Mouse (Mus musculus) midbrain, embryonic 15.5 days (tissue): ENCODE results near the gene Snx30. TPM values are rescaled to one million over a fixed set of nuclear protein-coding genes. Genes with fewer than 3 reads are reported as not detected.

Source experiments
- ATAC-seq: fragments of 200-750 bp; cut with Nextera tagmentation; replicated peaks from 2 replicates; pipeline ENCODE4 v1.8.0; 2017; ENCODE audit warnings: moderate TSS enrichment
- H3K27ac ChIP-seq: fragments of 300-500 bp; sonication (generic); 2 replicates; pipeline ENCODE4 v1.5.1; 2015; ENCODE audit warnings: mild to moderate bottlenecking, inconsistent platforms
- H3K27me3 ChIP-seq: fragments of 300-500 bp; sonication (generic); replicated peaks from 2 replicates; pipeline ENCODE4 v1.6.1; 2015; ENCODE audit warnings: inconsistent platforms
- H3K36me3 ChIP-seq: fragments of 300-500 bp; sonication (generic); replicated peaks from 2 replicates; pipeline ENCODE4 v1.6.1; 2015; ENCODE audit warnings: inconsistent platforms
- H3K4me1 ChIP-seq: fragments of 300-500 bp; sonication (generic); 2 replicates; pipeline ENCODE4 v1.6.1; 2015; ENCODE audit warnings: inconsistent platforms
- H3K4me2 ChIP-seq: fragments of 300-500 bp; sonication (generic); 2 replicates; pipeline ENCODE4 v1.6.1; 2015; ENCODE audit warnings: inconsistent platforms, mild to moderate bottlenecking, moderate library complexity
- H3K4me3 ChIP-seq: fragments of 300-500 bp; sonication (generic); 2 replicates; pipeline ENCODE4 v1.5.1; 2015; ENCODE audit warnings: mild to moderate bottlenecking, inconsistent platforms
- H3K9ac ChIP-seq: fragments of 300-500 bp; sonication (generic); 2 replicates; pipeline ENCODE4 v1.6.1; 2015; ENCODE audit warnings: mild to moderate bottlenecking, inconsistent platforms
- H3K9me3 ChIP-seq: fragments of 300-500 bp; sonication (generic); 2 replicates; pipeline ENCODE4 v1.6.1; 2016; ENCODE audit warnings: inconsistent platforms
- WGBS: fragments of 180-500 bp; shearing (Covaris S2); methylation state at CpG from one replicate; pipeline ENCODE4 v1.1.7; 2015; ENCODE audit warnings: mixed read lengths; 5-methylcytosine and 5-hydroxymethylcytosine counted together
- polyA plus RNA-seq: library from polyadenylated mRNA; unstranded; fragments of >200 nt; fragmentation: Nextera tagmentation; extraction: Ambion mirVana; gene quantifications from 2 replicates; pipeline ENCODE4 v1.2.1, GENCODE M21; 2015

Gene Snx30
- polyA plus RNA-seq, 1 experiment from 2014 or later = 22.4 TPM

- no peak for ATAC-seq
Observed at GRCm38 (mm10) chr4:59801489-59801888, 4.2 kb upstream of the Snx30 start, which contains the start of gene Inip. Gene Inip, minus strand, starts transcription at chr4:59801589.

GRCm38 (mm10) chr4:59802107-59802506 lies 3.5 kb upstream of the Snx30 start:
- Histone ChIP-seq H3K4me3 (no peak overlapping the region), H3K4me2 (no peak overlapping the region), H3K36me3 (no peaks in the 10 kb centered on the region), H3K27me3 (no peaks in the 10 kb centered on the region), H3K9me3 (no peaks in the 10 kb centered on the region), H3K4me1 (peaks cover 10% of the 10 kb centered on the region), H3K27ac (no peak overlapping the region), H3K9ac (no peak overlapping the region)
- ATAC-seq = no peak
- 74% methylated on average over 6 of the region's 6 CpGs for WGBS

More at GRCm38 (mm10) chr4:59801489-59801888, 4.2 kb upstream of the Snx30 start, which contains the start of gene Inip:
- H3K27ac ChIP-seq = no peak within 1 kb of the TSS
- no peaks in the 10 kb centered on the region for H3K36me3 ChIP-seq
- H3K4me2 ChIP-seq = no peak within 1 kb of the TSS
- H3K4me1 ChIP-seq = peaks cover 4% of the 10 kb centered on the region
- H3K27me3 ChIP-seq = no peaks in the 10 kb centered on the region
- H3K4me3 ChIP-seq = no peak within 1 kb of the TSS
- H3K9me3 ChIP-seq = no peaks in the 10 kb centered on the region
- H3K9ac ChIP-seq = no peak within 1 kb of the TSS

GRCm38 (mm10) chr4:59802792-59803191 lies 2.8 kb upstream of the Snx30 start:
- Histone ChIP-seq H3K27ac (no peak overlapping the region), H3K9me3 (no peaks in the 10 kb centered on the region), H3K4me1 (peaks cover 17% of the 10 kb centered on the region), H3K27me3 (no peaks in the 10 kb centered on the region), H3K4me2 (no peak overlapping the region), H3K36me3 (no peaks in the 10 kb centered on the region), H3K4me3 (no peak overlapping the region), H3K9ac (no peak overlapping the region)
- no peak for ATAC-seq
- WGBS = 83% methylated on average over 4 of the region's 4 CpGs

- no peak overlapping the region for H3K4me3 ChIP-seq
- H3K9me3 ChIP-seq = no peaks in the 10 kb centered on the region
- no peaks in the 10 kb centered on the region for H3K27me3 ChIP-seq
- no peak overlapping the region for H3K9ac ChIP-seq
- no peak overlapping the region for H3K4me2 ChIP-seq
- no peak overlapping the region for H3K27ac ChIP-seq
- 78% methylated on average over 5 of the region's 5 CpGs for WGBS
- no peaks in the 10 kb centered on the region for H3K36me3 ChIP-seq
- ATAC-seq = no peak
- peaks cover 21% of the 10 kb centered on the region for H3K4me1 ChIP-seq
Observed at GRCm38 (mm10) chr4:59803358-59803757, 2.3 kb upstream of the Snx30 start.

DNA sequence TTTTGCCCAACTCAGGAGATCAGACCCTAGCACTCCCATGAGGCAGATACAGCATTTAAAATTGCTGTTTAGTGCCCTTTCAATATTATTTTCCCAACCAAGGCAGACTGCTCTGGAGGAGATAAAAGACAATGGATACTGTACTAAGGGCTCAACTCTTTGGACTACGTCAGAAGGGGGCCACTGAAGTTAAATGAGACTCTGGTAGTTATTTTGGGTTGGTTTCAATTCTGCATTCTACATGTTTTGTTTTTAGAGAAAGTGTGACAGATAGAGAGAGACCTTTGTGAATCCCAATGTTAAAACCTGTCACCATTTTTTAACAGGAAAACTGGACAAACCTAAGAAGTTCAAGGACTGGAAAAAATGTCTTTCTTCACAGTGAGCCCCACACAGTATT lies 886 bp upstream of the Snx30 start:
- Histone ChIP-seq H3K4me1 (peaks cover 24% of the 10 kb centered on the region), H3K4me3 (peak overlapping the region; percentile 73), H3K36me3 (no peaks in the 10 kb centered on the region), H3K27me3 (no peaks in the 10 kb centered on the region), H3K9me3 (no peaks in the 10 kb centered on the region), H3K4me2 (peak overlapping the region; percentile 91), H3K27ac (peak overlapping the region; percentile 80; the same call in 1 of the 2 replicates), H3K9ac (peak overlapping the region; percentile 85; the same call in 1 of the 2 replicates)
- ATAC-seq = no peak
- WGBS = 84% methylated on average over 1 of the region's 1 CpGs

GRCm38 (mm10) chr4:59805968-59806878 lies 583 bp downstream of the Snx30 start:
- peak; percentile 88 for ATAC-seq
- H3K27me3 ChIP-seq = no peaks in the 10 kb centered on the region
- no peaks in the 10 kb centered on the region for H3K9me3 ChIP-seq

GRCm38 (mm10) chr4:59806879-59807195 lies 1.2 kb downstream of the Snx30 start:
- no peaks in the 10 kb centered on the region for H3K27me3 ChIP-seq
- peaks cover 24% of the 10 kb centered on the region for H3K4me1 ChIP-seq
- no peaks in the 10 kb centered on the region for H3K36me3 ChIP-seq
- H3K4me3 ChIP-seq = peak overlapping the region; percentile 73
- peak overlapping the region; percentile 91 for H3K4me2 ChIP-seq
- no peaks in the 10 kb centered on the region for H3K9me3 ChIP-seq
- no peak for ATAC-seq
- peak overlapping the region; percentile 85 for H3K9ac ChIP-seq
- H3K27ac ChIP-seq = peak overlapping the region; percentile 80; the same call in 1 of the 2 replicates
- 1% methylated on average over 9 of the region's 9 CpGs for WGBS

More at GRCm38 (mm10) chr4:59805968-59806878, 583 bp downstream of the Snx30 start:
- peak overlapping the region; percentile 85 for H3K9ac ChIP-seq
- WGBS = under 1% methylated on average over 47 of the region's 58 CpGs
- H3K4me1 ChIP-seq = peaks cover 24% of the 10 kb centered on the region
- H3K27ac ChIP-seq = peak overlapping the region; percentile 80
- H3K4me2 ChIP-seq = peak overlapping the region; percentile 91
- peak overlapping the region; percentile 73 for H3K4me3 ChIP-seq
- H3K36me3 ChIP-seq = no peaks in the 10 kb centered on the region

- H3K9ac ChIP-seq = no peak overlapping the region; the same call in 1 of the 2 replicates
- no peaks in the 10 kb centered on the region for H3K9me3 ChIP-seq
- 62% methylated on average over 2 of the region's 2 CpGs for WGBS
- H3K4me1 ChIP-seq = peaks cover 24% of the 10 kb centered on the region
- H3K27ac ChIP-seq = no peak overlapping the region
- no peaks in the 10 kb centered on the region for H3K27me3 ChIP-seq
- no peaks in the 10 kb centered on the region for H3K36me3 ChIP-seq
- peak overlapping the region; percentile 91 for H3K4me2 ChIP-seq
- H3K4me3 ChIP-seq = peak overlapping the region; percentile 73
- no peak for ATAC-seq
Observed at GRCm38 (mm10) chr4:59807521-59807920, 1.9 kb downstream of the Snx30 start.

DNA sequence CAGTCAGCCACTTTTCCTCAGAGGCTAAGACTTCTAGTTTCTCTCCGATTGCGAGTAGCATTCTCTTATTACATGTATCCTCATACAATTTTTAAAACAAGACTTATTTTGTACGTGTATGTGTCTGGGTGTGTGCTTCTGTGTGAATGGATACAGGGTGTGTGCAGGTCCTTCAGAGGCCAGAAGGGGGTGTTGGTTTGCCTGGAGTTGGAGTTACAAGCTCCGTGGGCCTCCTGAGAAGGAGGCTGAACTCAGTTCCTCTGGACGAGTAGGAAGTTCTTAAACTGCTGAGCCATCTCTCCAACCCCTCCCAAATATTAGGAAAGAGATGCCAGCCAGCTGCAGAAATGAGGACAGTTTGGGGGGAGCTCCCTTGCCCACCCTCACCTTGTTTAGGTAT lies 2.8 kb downstream of the Snx30 start:
- Histone ChIP-seq H3K9me3 (no peaks in the 10 kb centered on the region), H3K4me2 (no peak overlapping the region)
- ATAC-seq = no peak

GRCm38 (mm10) chr4:59814094-59814493 lies 8.5 kb downstream of the Snx30 start:
- peaks cover 4% of the 10 kb centered on the region; the same call in 1 of the 2 replicates for H3K4me1 ChIP-seq
- 87% methylated on average over 7 of the region's 7 CpGs for WGBS
- H3K27me3 ChIP-seq = no peaks in the 10 kb centered on the region
- H3K9me3 ChIP-seq = no peaks in the 10 kb centered on the region
- no peak overlapping the region for H3K27ac ChIP-seq
- ATAC-seq = no peak
- H3K4me3 ChIP-seq = no peak overlapping the region
- no peak overlapping the region for H3K9ac ChIP-seq
- no peak overlapping the region for H3K4me2 ChIP-seq
- no peaks in the 10 kb centered on the region for H3K36me3 ChIP-seq

More for the DNA sequence above, 2.8 kb downstream of the Snx30 start:
- Histone ChIP-seq H3K27ac (no peak overlapping the region), H3K27me3 (no peaks in the 10 kb centered on the region), H3K4me1 (peaks cover 24% of the 10 kb centered on the region), H3K36me3 (no peaks in the 10 kb centered on the region), H3K4me3 (no peak overlapping the region), H3K9ac (no peak overlapping the region)
- 70% methylated on average over 5 of the region's 5 CpGs for WGBS

DNA sequence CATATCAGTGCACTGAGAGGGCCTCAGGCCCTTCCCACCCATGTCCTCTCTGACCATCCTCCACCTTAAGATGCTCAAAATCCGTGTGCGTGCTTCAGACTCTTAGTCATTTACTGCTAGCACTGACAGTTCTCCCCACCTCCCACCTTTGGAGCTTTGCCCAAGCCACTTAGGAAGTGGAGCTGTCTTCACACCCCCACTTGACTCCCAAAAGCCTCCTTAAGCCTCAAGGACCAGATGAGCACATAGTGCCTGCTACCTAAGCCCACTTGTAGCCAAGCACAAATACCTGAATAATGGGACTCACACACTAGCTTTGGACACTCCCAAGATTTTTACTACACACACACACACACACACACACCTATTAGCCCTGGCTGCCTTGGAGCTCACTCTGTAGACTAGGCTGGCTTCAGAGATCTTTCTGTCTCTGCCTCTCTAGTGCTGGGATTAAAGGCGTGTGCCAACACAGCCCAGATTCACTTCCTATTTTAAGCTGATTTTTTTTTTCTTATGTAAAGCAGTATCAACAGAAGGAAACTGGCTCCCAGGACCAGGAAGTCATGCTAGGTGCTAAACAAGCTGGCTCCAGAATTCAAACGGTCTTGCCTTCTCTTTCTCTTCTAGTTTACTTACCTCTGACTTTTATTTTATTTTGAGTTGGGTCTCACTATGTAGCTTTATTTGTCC lies 9.6 kb downstream of the Snx30 start:
- no peak overlapping the region for H3K4me2 ChIP-seq
- ATAC-seq = no peak

GRCm38 (mm10) chr4:59816016-59816415 lies 10.4 kb downstream of the Snx30 start:
- ATAC-seq = no peak
- WGBS = 34% methylated on average over 5 of the region's 5 CpGs
- Histone ChIP-seq H3K27ac (no peak overlapping the region), H3K36me3 (no peaks in the 10 kb centered on the region), H3K9me3 (no peaks in the 10 kb centered on the region), H3K4me2 (no peak overlapping the region), H3K4me1 (peaks cover 13% of the 10 kb centered on the region; the same call in 1 of the 2 replicates), H3K4me3 (no peak overlapping the region), H3K9ac (no peak overlapping the region), H3K27me3 (no peaks in the 10 kb centered on the region)

More for the DNA sequence above, 9.6 kb downstream of the Snx30 start:
- WGBS = 87% methylated on average over 4 of the region's 4 CpGs
- H3K9ac ChIP-seq = no peak overlapping the region
- H3K27me3 ChIP-seq = no peaks in the 10 kb centered on the region
- H3K9me3 ChIP-seq = no peaks in the 10 kb centered on the region
- no peak overlapping the region for H3K27ac ChIP-seq
- peaks cover 13% of the 10 kb centered on the region; the same call in 1 of the 2 replicates for H3K4me1 ChIP-seq
- no peak overlapping the region for H3K4me3 ChIP-seq
- no peaks in the 10 kb centered on the region for H3K36me3 ChIP-seq
